Mouse (Mus musculus) left cerebral cortex, postnatal 25 days (tissue): ENCODE results near the gene Prpf19. TPM values are rescaled to one million over a fixed set of nuclear protein-coding genes. Genes with fewer than 3 reads are reported as not detected.

Source experiments
- DNase-seq, 2 experiments: peaks; one replicate each; pipeline ENCODE4 v3.0.0; 2022; ENCODE audit warnings: low spot score in 2 of 2, mixed read lengths in 1 of 2
- intact Hi-C: fragments of 180-260 bp; cut with DNase I; formaldehyde crosslinking; loops from one replicate; pipeline ENCODE4 v1.15.1; 2025
- total RNA-seq, 2 experiments: library from RNA; stranded (reverse); gene quantifications; 2 replicates each; pipeline ENCODE4 v1.2.3; 2021

Prpf19 gene
- 100 to 1,000 TPM; 190 to 213 TPM for total RNA-seq

DNA sequence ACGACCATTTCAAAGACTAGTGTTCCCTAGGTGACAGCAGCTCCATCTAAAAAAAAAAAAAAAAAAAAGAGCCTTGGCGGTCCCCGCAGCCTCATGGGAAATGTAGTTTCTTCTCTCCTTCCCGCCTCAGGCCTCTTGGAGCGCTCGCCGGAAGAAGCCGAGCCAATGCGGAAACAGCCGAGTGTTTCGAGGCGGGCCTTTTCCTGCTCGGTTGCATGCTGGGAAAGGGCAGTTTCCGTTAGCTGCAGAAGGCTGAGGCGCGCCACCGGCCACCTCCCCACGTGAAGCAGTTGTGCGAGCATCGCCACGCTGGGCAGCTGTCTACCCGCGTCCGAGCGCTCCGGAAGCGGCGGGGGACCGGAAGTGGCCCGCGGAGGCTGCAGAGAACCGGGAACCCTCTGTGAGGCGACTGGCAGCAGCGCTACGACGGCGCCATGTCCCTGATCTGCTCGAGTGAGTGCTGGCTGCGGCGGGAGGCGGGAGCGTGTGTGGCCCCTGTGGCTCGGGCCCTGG is at the start of gene Prpf19:
Prpf19 (plus strand) TSS at position 216 of the 513 bp plus-strand sequence.
- intact Hi-C loops, result no loop called here
- peak; percentile 99 for DNase-seq

DNA sequence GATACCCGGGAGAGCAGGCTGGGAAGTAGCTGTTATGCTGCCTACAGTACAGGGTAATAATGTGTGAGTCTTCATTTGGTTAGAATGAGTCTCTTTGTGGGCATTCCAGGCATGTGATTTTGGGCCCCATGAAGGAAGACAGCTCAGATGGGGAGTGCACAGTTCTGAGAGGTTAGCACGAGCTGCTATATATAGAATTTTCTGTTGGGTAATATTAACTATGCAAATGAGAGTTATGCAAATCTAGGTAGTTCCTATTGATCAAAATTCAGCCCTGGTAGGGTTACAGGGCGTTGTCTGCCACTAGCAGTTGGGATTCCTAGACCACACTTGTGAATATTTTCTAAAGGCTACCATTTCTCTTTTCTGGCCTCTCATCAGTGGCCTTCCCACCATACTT is 49.6 kb upstream of the Prpf19 start:
- intact Hi-C loops, result no loop called here
- DNase-seq, result no peak

DNA sequence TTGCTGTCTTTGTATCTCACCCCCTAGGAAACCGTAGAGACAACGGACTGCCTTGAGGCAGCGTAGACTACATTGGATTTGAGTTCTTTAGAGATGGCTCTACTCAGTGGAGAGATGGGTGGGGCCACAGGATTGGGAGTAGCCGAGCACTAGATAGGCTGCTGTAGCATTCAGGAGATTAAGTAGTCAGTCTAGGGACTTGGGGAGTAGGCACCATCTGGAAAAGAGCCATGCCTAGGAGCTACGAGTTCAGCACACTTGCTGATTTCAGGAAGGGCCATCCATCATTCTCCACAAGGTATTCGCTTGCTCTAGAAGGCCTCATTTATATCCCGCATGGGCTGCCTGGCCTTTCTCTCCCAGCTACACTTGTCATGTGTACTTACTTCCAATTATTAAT is 48.9 kb upstream of the Prpf19 start:
- no peak for DNase-seq
- intact Hi-C loops, result no loop called here

DNA sequence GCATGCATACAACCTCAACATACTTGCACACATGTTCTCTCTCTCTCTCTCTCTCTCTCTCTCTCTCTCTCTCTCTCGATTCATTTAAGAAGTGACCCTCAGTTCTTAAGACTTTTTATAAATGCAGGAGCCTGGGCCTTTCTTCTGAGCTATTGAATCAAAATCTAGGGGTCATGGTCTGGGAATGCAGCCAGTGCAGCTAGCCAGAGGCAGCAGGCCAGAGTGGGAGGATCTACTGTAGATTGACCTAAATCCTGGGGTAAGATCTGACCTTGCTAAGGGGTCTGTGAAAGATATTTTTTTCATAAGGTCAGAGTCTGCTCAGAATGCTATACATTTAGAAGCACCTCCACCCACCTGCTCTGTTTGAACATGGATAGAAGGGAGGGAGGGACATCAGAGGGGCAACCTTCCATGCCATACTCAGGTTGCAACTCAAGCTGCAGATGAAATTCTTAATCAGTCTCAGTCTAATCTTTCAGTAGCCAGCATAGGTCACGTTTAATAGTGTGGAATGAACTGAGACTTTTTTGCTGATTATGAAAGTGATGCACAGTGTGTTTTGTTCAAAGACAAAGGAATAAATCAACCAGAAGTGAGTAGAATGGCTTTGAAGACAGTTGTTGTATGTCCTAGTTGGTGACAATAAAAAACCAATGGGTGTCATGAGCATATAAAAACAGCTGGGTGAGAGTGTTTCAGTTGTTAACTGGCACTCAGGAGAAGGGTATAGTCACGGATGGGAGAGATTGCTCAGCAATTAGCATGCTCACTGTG is 47.5 kb upstream of the Prpf19 start:
- DNase-seq, result no peak
- intact Hi-C loops, result no loop called here

DNA sequence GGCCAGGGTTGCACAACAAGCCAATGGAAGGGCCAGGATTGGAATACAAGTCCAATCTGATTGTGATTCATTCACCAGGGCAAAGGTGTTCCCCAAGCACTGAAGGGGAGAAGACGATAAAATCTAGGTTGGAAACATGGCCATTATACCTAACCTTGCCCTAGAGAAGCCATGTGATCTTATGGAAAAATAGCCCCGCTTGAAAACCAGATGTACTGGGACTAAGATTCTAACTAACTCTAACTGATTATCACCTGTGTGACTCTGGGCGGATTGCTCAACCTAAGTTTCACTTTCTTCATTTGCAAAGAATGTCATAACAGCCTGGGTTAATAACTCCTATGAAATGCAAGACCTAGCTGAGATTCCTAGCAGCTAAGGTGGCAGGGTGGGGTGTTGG is 39.6 kb upstream of the Prpf19 start:
- DNase-seq, result no peak

DNA sequence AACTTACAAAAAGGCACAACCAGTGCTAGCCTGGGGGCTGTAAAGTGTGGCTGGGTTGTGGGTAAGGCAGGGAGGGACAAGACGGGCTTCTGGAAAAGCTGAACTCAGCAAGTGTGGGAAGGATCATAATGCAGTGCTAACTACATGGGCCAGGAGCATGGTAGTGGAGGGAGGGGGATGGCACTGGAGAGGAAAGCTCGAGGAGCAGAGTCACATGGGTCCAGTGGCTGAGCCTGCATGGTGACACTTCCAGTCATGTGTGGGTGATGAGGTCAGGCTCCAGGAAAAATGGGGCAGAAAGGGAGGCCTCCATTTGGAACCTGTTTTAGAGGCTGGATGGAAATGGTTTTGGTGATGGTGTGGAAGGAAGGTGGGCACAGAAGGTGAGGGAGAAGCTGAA is 38.5 kb upstream of the Prpf19 start:
- DNase-seq, result peak in 1 of 2 experiments; percentile 58

More for the DNA sequence above, 39.6 kb upstream of the Prpf19 start:
- intact Hi-C loops, result no loop called here

DNA sequence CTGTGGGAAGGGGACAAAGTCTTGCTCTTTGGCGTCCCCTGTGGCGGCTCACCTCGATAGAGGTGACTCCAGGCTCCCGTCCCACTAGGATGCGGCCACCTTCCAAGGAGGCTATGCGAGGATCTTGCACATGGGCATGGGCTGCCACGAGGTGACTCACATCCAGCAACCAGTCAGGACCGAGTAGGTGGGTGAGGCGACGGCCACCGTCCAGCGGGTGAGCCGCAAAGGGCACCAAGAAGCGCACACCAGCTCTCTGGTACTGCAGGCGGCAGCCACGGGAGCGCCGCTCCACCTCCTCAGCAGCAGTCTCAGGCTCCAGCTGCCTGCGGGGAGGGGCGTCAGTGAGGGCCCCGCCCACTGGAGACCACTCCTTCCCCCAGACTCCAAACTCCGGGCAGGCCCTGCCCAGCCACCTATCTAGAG is 34.9 kb upstream of the Prpf19 start:
- intact Hi-C loops, result no loop called here
- DNase-seq, result no peak

More for the DNA sequence above, 38.5 kb upstream of the Prpf19 start:
- intact Hi-C loops, result no loop called here

DNA sequence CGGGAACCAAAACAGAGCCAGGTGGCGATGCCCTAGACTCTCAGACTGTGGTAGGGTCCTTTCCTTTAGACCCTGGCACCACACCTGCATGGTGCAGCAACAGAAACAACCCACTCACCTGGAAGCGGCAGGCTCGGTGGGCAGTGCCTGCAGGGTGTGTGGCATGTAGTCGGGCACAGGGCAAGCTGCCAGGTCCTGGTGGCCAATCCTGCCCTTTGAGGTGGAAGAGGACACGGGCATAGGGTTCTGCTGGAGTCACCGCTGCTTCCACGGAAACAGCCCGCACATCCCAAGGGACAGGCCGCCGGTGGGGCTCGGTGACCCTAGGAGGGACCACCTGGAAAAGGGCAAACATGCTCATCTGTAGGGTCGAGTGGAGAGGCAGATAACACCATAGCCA is 28.7 kb upstream of the Prpf19 start:
- DNase-seq, result no peak
- intact Hi-C loops, result loop anchor here (5.0 kb wide), 1 partner anchor 154 kb away; no protein-coding TSS in a partner anchor

DNA sequence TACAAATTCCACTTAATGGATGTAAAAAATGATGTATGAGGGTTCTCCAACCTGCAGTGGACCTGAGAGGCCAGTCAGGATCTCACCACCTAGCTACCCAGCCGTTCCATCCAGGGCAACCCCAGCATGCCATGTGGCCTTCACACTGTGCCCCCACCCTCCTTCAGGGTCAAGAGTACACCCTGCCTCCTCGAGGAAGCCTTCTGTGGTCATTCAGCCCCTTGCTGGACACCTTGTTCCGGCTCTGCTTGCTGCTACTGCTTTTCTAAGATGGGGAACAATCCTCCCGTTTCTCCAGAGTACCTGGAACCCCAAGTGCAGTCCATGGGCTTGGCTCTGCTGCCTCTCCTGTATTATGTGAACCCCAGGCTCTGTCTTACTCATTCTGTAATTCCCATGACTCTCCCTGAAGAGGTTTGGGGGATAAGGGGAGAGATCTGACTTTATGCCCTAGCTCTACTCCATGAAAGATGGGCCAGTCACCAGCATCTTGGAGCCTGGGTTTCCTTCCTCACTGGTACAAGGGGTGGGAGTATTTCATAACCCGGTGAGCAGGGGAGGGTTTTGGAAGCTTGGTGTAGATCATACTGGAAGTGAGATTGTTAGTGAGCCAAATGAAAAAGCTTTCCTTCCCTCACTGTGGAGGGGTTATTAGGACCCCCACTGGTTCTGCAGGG is 26.9 kb upstream of the Prpf19 start:
- DNase-seq, result peak in 1 of 2 experiments; percentile 66
- intact Hi-C loops, result loop anchor here (5.0 kb wide), 1 partner anchor 156 kb away; no protein-coding TSS in a partner anchor

DNA sequence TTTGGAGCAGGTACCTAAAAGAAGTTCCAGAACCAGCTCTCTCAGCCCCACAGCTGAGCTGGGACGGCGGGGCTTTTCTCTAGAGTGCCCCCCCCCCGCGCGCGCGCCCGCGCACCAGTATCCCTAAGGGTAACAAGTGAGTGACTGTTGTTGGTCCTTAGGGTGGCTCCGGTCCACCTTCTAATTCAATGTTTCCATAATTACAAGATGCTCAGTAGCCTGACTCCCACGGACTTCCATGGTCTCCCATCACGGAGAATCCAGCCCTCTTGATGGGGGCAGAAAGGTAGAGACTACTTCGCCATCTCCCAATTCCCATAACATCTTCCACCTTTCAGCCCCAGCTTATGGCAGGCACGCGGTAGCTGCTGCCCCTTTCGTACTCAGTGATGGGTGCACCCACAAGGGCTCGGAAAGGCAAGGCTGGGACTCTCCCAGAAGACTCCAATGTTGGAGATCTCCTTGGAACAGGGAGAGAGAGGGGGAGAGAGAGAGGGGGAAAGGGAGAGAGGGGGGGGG is 26.3 kb upstream of the Prpf19 start:
- intact Hi-C loops, result loop anchor here (5.0 kb wide), 1 partner anchor 156 kb away; no protein-coding TSS in a partner anchor
- peak in 1 of 2 experiments; percentile 45 for DNase-seq

DNA sequence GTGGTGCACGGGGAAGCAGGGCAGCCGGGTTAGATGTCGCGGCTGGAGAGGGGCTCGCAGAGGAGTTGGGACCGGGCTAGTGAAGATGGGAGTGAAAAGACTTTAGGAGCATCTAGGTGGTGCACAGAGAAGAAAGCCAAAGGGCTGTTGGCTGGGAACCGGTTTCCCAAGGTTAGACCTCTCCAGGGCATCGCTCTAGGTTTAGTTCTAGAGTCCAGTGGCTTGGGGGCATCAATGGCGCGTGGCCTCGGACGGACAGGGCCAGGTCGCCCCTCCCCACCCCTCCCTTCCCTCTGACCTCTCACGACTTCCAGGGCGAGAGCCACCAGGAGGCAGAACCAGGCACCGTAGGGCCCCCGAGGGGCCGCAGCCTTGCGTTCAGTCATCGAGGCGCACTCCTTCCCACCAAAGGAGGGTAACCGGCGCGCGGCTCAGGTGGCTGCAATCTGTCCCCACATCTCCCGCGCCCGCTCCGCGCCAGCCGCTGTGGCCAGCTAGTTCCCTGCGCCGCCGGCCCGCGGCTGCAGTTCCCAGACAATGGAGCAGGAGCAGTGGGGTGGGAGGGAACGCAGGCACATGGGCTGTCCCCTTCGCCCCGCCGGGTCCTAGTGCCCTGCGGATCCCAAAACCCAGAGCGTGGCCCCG is 25.7 kb upstream of the Prpf19 start:
- intact Hi-C loops, result loop anchor here (5.0 kb wide), 1 partner anchor 157 kb away; no protein-coding TSS in a partner anchor
- DNase-seq, result peak; percentile 90 to 94

DNA sequence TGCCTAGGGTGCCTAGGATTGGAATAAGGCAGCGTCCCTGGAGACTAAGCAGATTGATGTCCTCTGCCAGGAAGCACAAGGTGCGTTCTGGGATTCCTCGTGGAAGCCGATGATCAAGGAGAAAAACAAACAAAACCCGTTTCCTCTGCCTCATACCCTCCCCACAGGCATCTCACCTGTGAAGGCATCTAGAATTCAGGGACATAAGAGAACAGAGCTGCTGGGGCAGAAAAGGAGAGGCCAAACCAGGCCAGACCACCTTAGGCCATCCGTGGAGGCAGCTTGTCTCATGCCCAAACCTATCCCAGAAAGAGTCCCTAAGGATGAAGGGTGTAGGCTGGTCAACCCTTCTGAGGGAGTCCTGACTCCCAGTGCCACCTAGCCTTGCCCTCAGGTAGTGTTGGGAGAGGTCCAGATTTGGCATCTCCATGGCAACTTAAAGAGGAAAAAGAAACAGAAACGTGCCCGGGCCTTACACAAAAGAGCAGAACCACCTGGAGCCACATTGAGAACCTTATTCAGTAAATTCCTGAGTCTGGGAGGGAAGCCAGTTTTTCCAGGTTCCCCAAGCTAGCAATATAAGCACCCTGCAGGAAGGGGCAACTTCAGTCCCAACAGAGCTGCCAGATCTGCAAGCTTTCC is 25.0 kb upstream of the Prpf19 start, which contains the start of gene Tmem132a:
Tmem132a (minus strand) TSS at position 55 of the 642 bp plus-strand sequence.
- no peak for DNase-seq

DNA sequence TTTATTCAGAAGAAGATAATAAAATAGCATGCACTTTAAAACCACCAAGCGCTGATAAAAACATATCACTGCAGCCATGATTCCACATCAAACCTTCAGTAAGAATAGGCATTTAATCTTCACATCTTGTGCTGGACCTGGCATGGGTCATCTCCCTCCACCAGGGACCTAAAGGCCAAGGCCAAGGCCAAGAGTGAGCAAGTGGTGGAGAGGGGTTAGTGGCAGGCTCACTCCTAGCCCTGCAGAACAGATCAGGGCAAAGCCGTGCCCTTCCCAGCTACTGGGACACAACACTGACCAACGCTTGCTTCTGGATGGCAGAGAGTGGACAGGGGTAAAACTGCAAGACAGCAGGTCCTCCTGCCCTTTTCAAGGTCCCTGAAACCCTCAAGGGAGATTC is 24.4 kb upstream of the Prpf19 start:
- intact Hi-C loops, result no loop called here
- no peak for DNase-seq

More for the DNA sequence above, 25.0 kb upstream of the Prpf19 start, which contains the start of gene Tmem132a:
- intact Hi-C loops, result loop anchor here (5.0 kb wide), 1 partner anchor 158 kb away; no protein-coding TSS in a partner anchor

DNA sequence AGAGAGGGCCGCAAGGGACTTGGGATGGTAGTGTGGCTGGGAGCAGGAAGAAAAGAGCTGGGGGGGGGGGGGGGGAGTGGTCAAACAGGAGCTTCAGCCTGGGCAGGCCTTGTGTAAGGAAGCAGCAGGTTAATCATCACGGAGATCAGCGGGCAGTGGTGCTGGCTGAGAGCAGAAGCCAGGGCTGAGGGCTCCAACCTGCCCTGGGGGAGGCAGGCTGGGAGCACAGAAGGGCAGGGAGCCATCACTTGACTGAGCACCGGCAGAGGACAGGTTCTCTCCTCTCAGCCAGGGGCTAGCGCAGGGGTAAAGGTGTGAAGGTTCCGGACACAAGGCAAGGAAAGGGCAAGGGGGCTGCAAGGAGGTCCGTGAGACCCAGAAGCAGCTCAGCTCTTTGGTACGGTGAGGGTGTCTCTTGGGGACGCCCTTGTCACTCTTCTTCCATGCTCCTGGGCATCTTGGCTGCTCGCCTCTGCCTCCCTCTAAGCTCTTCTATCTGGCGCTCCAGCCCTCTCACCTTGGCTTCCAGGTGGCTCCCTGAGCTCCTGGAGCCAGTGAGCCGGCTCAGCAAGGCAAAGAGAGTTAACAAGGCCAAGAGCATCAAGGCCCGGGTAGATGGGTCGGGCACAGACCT is 23.6 kb upstream of the Prpf19 start:
- DNase-seq, result no peak
- intact Hi-C loops, result no loop called here

DNA sequence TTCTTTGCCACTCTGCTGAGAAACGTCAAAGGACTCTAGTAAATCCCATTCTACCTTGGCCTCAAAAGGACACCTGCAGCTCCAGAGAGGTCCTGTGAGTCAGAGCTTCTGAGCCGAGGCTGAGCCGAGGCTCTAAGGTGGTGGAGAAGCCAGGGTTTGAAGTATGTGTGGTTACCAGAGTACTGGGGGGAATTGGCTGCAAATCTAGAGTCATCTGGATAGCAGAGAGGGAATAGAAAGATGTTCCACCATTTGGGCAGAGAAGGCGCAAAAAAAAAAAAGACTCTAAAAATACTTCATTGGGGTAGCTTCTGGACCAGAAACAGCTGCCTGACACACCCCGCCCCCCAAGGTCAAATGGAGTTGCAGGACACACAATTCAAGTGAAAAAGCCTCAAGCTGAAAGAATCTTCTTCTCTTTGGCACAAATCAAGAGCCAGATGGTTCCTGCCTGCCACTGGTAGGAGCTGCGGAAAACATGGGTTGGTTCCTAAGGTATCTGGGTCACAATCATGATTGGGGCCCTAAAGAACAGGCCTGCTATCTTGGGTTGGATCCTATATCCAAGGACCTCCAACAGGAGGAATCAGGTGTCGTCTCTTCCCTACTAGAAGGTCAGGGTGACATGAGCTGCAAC is 16.7 kb upstream of the Prpf19 start:
- intact Hi-C loops, result no loop called here
- DNase-seq, result peak in 1 of 2 experiments; percentile 63

DNA sequence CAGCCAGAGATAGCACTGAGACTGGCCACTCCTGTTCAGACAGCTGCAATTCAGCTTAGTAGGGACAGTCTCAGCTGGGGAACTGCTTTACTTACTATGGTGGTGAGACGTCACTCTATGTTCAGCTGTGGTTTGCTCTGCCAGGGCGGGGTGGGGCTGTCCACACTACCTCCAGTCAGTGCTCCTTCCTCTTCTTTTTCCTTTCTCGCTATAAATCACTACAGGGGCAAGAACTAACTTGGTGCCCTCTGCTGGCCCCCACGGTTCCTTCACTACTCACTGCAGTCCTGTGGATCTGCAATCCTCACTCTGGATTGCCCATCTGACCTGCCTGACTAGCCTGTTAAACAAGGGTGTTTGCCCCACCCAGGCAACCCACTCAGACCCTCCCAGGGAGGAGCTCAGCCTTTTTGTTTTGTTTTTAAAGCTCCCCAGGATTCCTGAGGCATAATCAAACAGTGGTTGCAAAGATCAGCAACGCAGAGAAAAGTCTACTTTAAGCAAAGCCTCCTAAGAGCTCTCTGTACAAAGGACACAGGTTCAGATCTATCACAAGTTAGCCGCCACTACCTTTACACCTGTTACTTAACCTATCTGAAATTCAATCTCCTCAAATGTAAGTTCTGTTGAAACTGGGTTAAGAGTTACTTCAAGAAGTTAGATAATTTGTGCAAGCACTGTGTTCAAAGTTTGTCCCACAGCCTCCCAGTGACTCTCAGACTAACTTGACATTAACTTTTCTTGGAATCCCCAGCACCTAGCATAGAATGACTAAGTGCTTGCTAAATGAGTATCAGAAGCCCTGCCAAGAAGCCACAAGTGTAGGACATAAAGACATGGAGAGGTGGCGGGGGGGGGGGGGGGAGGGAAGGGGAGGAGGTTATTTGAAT is 14.7 kb upstream of the Prpf19 start:
- intact Hi-C loops, result loop anchor here (5.0 kb wide), 2 partner anchors 73 to 168 kb away; no protein-coding TSS in a partner anchor

DNA sequence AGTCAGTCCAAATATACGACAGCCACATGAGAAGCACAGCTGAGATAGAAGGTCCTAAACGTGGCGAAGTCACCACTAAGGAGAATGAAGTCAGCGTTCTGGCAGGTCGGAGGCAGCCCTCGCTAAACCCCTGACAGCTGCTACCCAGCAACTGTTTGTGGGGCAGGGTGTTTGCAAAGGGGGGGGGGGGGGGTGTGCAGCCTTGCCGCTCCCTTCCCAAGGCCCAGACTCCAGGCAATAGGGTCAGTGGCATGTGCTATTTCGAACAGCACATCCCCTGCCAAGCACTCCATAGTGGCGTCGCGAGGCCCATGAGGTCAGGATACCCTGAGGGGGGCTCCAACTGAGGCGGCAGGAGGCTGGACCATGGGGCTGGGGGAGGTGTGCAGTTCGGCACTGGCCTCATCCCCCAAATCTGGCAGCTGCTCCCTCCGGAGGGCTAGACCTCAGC is 14.0 kb upstream of the Prpf19 start:
- intact Hi-C loops, result loop anchor here (5.0 kb wide), 2 partner anchors 74 to 169 kb away; no protein-coding TSS in a partner anchor
- no peak for DNase-seq

More for the DNA sequence above, 14.7 kb upstream of the Prpf19 start:
- DNase-seq, result peak in 1 of 2 experiments; percentile 64
